Mouse (Mus musculus) lung, embryonic 15.5 days (tissue): ENCODE data around the gene Apex1. TPM values are rescaled to one million over a fixed set of nuclear protein-coding genes. Genes with fewer than 3 reads are reported as not detected.
"Not testable (repeated sequence)": the region's sequence is repeated elsewhere in the genome, so short reads cannot be mapped to it uniquely, and the experiment has no call there.

Source experiments
- ATAC-seq: fragments of 200-750 bp; cut with Nextera tagmentation; 2 replicates; pipeline ENCODE4 v1.8.0; 2017; ENCODE audit warnings: moderate number of reproducible peaks, borderline replicate concordance; ENCODE audit not compliant: low FRiP score, low TSS enrichment; ENCODE audit errors: extremely low read depth
- H3K27ac ChIP-seq: fragments of 300-500 bp; sonication (generic); 2 replicates; pipeline ENCODE4 v1.5.1; 2015; ENCODE audit warnings: moderate library complexity, mild to moderate bottlenecking, inconsistent platforms
- H3K27me3 ChIP-seq: fragments of 300-500 bp; sonication (generic); 2 replicates; pipeline ENCODE4 v1.6.1; 2015; ENCODE audit warnings: inconsistent platforms
- H3K36me3 ChIP-seq: fragments of 300-500 bp; sonication (generic); 2 replicates; pipeline ENCODE4 v1.6.1; 2015; ENCODE audit warnings: inconsistent platforms
- H3K4me1 ChIP-seq: fragments of 300-500 bp; sonication (generic); 2 replicates; pipeline ENCODE4 v1.6.1; 2015; ENCODE audit warnings: inconsistent platforms
- H3K4me2 ChIP-seq: fragments of 300-500 bp; sonication (generic); 2 replicates; pipeline ENCODE4 v1.6.1; 2015; ENCODE audit warnings: inconsistent platforms, mild to moderate bottlenecking, moderate library complexity
- H3K4me3 ChIP-seq: fragments of 300-500 bp; sonication (generic); 2 replicates; pipeline ENCODE4 v1.5.1; 2015; ENCODE audit warnings: mild to moderate bottlenecking, inconsistent platforms
- H3K9ac ChIP-seq: fragments of 300-500 bp; sonication (generic); 2 replicates; pipeline ENCODE4 v1.6.1; 2015; ENCODE audit warnings: inconsistent platforms
- H3K9me3 ChIP-seq: fragments of 300-500 bp; sonication (generic); 2 replicates; pipeline ENCODE4 v1.6.1; 2016; ENCODE audit warnings: inconsistent platforms
- WGBS: fragments of 180-500 bp; shearing (Covaris S2); methylation state at CpG from one replicate; pipeline ENCODE4 v1.1.7; 2015; 5-methylcytosine and 5-hydroxymethylcytosine counted together
- polyA plus RNA-seq: library from polyadenylated mRNA; unstranded; fragments of >200 nt; fragmentation: Nextera tagmentation; extraction: Ambion mirVana; gene quantifications from 2 replicates; pipeline ENCODE4 v1.2.1, GENCODE M21; 2015

Gene Apex1
- polyA plus RNA-seq, 1 experiment from 2014 or later: 222 TPM

DNA sequence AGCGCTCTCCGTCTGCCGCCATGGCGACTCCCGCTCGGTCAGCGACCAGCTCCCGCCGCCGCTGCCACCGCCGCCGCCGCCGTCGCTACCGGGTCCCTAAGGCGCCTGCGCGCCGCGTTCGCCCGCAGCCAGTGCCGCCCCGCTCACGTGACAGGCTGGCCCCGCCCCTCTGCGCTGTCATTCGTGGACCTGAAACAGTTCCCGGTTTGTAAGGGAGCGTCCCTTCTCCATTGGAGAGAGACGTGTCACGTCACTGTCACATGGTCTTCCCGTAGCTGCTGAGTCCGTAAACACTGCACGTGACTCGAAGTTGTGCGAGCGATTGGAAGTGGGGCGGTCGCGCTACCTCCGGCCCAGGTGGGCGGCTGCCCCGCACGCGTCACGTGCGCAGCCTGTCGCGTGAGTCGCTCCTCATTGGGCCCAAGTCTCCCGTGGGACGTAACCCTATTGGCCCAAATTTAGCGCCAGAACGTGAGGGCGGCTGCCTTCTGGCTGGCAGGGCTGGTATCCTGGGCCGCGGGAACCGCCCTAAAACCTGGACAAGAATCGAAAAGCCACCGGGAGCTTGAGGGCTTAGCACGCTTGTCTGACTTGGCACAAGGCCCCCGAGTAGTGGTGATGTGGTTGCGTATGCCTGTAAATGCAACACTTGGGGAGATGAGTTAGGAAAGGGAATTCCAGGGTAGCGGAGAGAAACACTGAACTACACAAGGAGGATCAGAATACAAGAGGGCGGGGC is 6.2 kb downstream of the Apex1 start, which contains the start of the genes Pip4p1 and Pnp:
Pip4p1 (minus strand) TSS at position 103 of the 739 bp plus-strand sequence.
Pnp (plus strand) TSS at position 329 of the 739 bp plus-strand sequence.
- ATAC-seq: peak; percentile 99
- Histone ChIP-seq H3K9ac (peak within 1 kb of the TSS; percentile 97), H3K4me3 (peak within 1 kb of the TSS; percentile 99), H3K4me1 (peaks cover 29% of the 10 kb centered on the region), H3K9me3 (no peaks in the 10 kb centered on the region), H3K36me3 (peaks cover 35% of the 10 kb centered on the region), H3K27me3 (no peaks in the 10 kb centered on the region), H3K27ac (peak within 1 kb of the TSS; percentile 90), H3K4me2 (peak within 1 kb of the TSS; percentile 84)
- under 1% methylated on average over 62 of the region's 68 CpGs for WGBS

DNA sequence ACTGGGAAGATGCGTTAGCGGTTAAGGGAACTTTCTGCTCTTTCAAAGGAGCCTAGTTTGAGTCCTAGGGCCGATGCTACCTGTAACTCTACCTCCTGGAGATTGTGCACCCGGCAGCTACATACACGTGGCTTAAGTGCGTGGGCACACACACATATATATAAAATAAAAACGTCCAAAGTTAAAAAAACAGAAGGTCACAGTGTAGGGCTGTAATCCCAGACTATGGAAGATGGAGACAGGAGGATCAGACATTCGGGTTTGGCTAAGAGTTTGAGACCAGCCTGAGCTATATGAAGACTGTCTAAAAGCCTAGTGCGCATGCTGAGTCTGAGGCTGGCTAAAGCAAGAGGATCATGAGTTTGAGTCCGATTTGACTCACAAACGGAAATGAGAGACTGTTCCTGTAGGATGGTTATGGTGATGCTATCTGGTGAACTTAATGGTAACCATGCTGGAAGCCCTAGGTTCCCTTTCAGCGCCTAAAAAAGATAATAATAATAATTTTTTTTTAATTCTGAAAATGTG is 6.8 kb downstream of the Apex1 start:
- H3K4me3 ChIP-seq: peak overlapping the region; percentile 99
- H3K9ac ChIP-seq: peak overlapping the region; percentile 36
- peaks cover 29% of the 10 kb centered on the region for H3K36me3 ChIP-seq
- peaks cover 23% of the 10 kb centered on the region for H3K4me1 ChIP-seq
- no peak for ATAC-seq
- peak overlapping the region; percentile 90 for H3K27ac ChIP-seq
- WGBS: 10% methylated on average over 12 of the region's 12 CpGs
- H3K27me3 ChIP-seq: no peaks in the 10 kb centered on the region
- peak overlapping the region; percentile 71 for H3K4me2 ChIP-seq
- H3K9me3 ChIP-seq: no peaks in the 10 kb centered on the region

DNA sequence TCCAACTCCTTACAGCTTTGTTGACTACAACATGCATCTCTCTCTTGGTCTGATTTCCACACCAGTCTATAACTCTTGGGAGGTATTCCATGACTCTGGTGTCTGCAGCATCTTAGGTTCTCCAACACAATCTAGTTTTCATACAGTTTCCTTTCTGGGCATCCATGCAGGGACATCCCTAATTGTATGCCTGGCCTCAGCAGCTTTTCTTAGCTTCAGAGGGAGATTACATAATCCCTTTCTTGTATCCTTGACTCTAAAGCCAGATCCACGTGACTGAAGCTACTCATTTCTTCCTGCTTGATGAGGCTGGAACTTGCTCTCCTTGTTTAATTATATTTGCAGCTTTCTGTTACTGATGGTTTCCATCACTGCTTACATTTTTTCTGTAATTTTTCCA is 11.9 kb downstream of the Apex1 start:
- no peak overlapping the region for H3K4me2 ChIP-seq
- no peak overlapping the region for H3K9ac ChIP-seq
- ATAC-seq: no peak
- H3K4me1 ChIP-seq: peaks cover 6% of the 10 kb centered on the region; the same call in 1 of the 2 replicates
- H3K36me3 ChIP-seq: no peaks in the 10 kb centered on the region
- H3K9me3 ChIP-seq: no peaks in the 10 kb centered on the region
- H3K27me3 ChIP-seq: peaks cover 7% of the 10 kb centered on the region; the same call in 1 of the 2 replicates
- no peak overlapping the region for H3K27ac ChIP-seq
- H3K4me3 ChIP-seq: no peak overlapping the region
- WGBS: 34% methylated on average over 1 of the region's 1 CpGs

DNA sequence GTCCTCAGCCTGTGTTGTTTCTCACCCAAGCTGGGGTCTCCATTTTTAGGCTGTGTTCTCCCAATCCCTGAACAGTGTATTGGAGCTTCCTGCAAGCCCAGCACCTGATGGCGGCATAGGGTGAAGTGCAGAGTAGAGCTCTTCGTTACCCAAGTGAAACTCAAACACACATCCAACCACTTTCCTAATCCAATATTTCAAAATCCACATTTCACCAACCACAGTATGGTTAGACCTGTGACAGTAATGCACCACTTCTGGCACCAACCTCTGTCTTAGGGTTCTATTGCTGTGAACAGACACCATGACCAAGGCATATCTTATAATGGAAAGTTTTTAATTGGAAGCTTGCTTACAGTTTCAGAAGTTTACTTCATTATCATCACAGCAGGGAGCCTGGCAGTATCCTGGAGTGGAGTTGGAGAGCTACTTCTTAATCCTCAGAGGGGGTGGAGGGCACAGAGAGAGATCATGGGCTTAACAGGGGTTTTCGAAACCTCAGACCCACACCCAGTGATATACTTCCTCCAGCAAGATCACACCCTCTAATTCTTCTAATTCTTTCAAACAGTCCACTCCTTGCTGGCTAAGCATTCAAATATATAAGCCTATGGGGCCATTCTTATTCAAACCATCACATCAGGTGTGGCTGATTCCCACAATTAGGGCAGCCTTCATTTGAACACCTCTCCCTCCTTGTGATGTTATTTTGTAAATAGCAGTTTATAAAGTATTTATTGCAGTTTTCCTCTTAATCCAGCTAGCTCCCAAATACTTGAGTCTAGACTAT is 13.5 kb downstream of the Apex1 start:
- H3K9ac ChIP-seq: no peak overlapping the region
- H3K36me3 ChIP-seq: no peaks in the 10 kb centered on the region
- 74% methylated on average over 3 of the region's 3 CpGs for WGBS
- no peak for ATAC-seq
- H3K9me3 ChIP-seq: no peaks in the 10 kb centered on the region
- H3K4me1 ChIP-seq: no peaks in the 10 kb centered on the region
- no peak overlapping the region for H3K4me3 ChIP-seq
- H3K4me2 ChIP-seq: no peak overlapping the region
- H3K27me3 ChIP-seq: peaks cover 7% of the 10 kb centered on the region; the same call in 1 of the 2 replicates
- no peak overlapping the region for H3K27ac ChIP-seq

DNA sequence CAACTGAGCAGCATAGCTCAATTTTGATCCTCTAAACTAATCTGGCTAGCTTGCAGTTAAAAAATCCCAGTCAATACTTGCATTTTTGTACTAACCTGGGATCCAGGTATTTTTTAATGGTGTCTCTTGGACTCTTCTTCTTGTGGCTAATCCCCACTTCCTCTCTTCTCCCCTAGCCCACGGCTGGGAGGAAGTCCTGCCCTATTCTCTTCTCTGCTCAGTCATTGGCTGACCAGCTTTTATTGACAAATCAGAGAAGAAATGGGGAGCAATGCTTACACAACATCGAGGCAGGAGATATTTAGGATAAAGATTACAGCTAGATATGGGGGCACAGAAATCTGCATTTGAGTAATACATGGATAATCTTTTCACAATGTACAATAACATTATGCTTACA is 14.2 kb downstream of the Apex1 start:
- Histone ChIP-seq H3K4me2 (no peak overlapping the region), H3K9me3 (no peaks in the 10 kb centered on the region), H3K4me3 (no peak overlapping the region), H3K36me3 (no peaks in the 10 kb centered on the region), H3K9ac (no peak overlapping the region), H3K4me1 (no peaks in the 10 kb centered on the region), H3K27ac (no peak overlapping the region), H3K27me3 (peaks cover 7% of the 10 kb centered on the region; the same call in 1 of the 2 replicates)
- ATAC-seq: no peak
- WGBS: 26% methylated on average over 2 of the region's 2 CpGs

DNA sequence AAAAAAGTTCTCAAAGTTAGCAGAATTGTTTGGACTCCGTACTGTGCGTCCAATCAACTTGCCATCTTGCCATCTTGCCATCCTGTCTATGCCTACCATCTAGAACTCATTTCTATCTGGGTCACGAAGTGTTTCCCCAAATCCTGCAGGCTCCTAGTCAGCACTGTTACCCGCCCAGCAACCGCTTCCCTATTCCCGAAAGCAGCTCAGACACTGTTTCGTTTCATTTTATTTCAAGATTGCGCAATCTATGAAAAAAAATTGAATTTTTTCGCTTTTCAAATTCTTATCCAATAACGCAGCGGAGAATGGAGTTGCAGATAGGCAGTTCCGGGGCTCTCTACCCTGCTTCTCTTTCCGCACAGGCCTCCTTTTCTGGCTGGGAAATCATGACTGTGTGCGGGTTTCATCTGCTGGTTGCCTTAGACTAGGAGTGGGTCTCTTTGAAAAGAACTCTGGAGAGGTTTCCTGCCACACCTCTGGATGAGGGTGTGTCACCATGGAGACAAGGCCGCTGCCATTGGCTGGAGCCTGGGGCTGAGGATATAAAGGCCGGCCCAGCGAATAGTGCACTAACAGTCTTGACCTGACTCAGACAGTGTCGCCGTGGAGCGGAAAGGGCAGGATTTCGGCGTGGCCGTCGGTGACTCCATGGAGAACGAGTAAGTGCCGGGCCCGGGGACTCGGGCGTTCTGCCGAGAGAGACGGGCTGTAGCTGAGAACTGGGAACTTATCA is 19.3 kb downstream of the Apex1 start, which contains the start of gene Gm49342:
Gm49342 (plus strand) TSS at position 586 of the 736 bp plus-strand sequence.
- Histone ChIP-seq H3K4me3 (peak within 1 kb of the TSS; percentile 57), H3K9me3 (no peaks in the 10 kb centered on the region), H3K36me3 (0 out of 2 replicates have a peak, but pooled peaks cover 3% of the 10 kb centered on the region), H3K4me2 (peak within 1 kb of the TSS; percentile 63), H3K27ac (peak within 1 kb of the TSS; percentile 97), H3K27me3 (no peaks in the 10 kb centered on the region), H3K4me1 (0 out of 2 replicates have a peak, but pooled peaks cover 6% of the 10 kb centered on the region), H3K9ac (peak within 1 kb of the TSS; percentile 48)
- peak; percentile 99 for ATAC-seq
- WGBS: 10% methylated on average over 31 of the region's 31 CpGs

DNA sequence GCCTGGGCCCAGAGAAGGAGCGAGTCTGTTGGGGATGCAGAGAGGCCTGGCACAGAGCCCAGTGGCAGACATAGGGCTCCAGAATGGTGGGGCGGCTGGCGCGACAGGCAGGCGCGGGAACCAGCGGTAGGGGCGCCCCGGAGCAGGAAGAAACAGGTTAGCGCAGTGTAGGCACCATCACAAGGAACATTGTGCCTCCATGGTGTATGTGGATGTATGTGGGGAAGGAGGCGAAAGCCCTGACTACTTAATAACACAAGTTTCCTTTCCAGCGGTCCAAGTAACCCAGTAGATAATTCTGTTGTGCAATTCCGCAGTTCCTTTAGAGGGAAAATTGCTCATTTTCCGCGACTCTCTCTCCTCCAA is 19.9 kb downstream of the Apex1 start:
- Histone ChIP-seq H3K4me2 (peak overlapping the region; percentile 63), H3K9ac (peak overlapping the region; percentile 48), H3K4me3 (peak overlapping the region; percentile 57), H3K27ac (peak overlapping the region; percentile 97)
- not testable (repeated sequence) for H3K4me1 ChIP-seq, H3K27me3 ChIP-seq, H3K9me3 ChIP-seq, H3K36me3 ChIP-seq
- ATAC-seq: peak; percentile 95
- WGBS: under 1% methylated on average over 15 of the region's 15 CpGs

DNA sequence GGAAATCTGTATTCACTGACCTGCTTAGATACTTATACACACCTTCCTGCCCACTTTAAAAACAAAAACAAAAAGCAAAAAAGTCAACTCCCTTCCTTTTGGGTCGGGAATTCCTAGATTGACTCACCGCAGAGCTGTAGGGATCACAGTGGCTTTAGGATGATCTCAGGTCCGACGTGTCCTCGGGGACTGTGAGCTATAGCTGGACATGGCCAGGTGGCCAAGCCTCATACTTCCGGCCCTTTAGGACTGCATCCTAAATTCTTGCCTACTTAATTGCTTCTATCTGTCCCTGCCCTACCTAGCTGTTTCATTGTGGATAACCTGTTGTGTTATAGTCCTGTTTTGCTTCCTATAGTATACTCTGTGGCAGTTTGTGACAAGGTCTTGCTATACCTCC is 20.3 kb downstream of the Apex1 start:
- H3K4me2 ChIP-seq: peak overlapping the region; percentile 63
- H3K27ac ChIP-seq: peak overlapping the region; percentile 97
- ATAC-seq, H3K4me1 ChIP-seq, H3K36me3 ChIP-seq, H3K9me3 ChIP-seq, H3K27me3 ChIP-seq: not testable (repeated sequence)
- H3K9ac ChIP-seq: peak overlapping the region; percentile 48
- WGBS: 14% methylated on average over 6 of the region's 6 CpGs
- H3K4me3 ChIP-seq: peak overlapping the region; percentile 57

DNA sequence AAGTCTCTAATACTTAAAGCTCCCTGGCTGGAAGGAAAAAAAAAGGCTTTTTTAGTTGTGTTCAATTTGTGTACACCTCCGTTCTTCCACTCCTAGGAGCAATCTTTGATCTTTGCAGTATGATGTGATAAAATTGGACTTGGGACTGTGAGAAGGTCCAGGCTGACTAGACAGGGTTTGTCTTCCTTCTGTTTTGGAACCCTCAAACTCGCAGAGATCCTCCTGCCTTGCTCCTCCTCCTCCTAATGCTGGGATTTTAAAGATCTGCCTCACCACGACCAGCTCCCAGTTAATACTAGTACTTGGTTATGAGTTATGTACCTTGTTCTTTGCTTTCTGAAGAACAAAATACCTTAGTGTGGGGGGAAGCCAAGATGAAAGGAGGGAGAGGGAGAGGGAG is 20.8 kb downstream of the Apex1 start:
- H3K27ac ChIP-seq: not testable (repeated sequence)

DNA sequence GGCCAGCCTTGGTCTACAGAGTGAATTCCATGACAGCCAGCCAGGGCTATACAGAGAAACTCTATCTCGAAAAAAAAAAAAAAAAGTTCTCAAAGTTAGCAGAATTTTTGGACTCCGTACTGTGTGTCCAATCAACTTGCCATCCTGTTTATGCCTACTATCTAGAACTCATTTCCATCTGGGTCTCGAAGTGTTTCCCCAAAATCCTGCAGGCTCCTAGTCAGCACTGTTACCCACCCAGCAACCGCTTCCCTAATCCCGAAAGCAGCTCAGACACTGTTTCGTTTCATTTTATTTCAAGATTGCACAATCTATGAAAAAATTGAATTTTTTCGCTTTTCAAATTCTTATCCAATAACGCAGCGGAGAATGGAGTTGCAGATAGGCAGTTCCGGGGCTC is 30.7 kb downstream of the Apex1 start:
- no peak overlapping the region; the same call in 1 of the 2 replicates for H3K4me2 ChIP-seq

More for the DNA sequence above, 20.8 kb downstream of the Apex1 start:
- Histone ChIP-seq H3K4me2 (peak overlapping the region; percentile 63), H3K9ac (peak overlapping the region; percentile 48; the same call in 1 of the 2 replicates), H3K4me3 (peak overlapping the region; percentile 57)
- H3K27me3 ChIP-seq, H3K4me1 ChIP-seq, H3K9me3 ChIP-seq, ATAC-seq, H3K36me3 ChIP-seq: not testable (repeated sequence)
- WGBS: 17% methylated on average over 3 of the region's 3 CpGs

DNA sequence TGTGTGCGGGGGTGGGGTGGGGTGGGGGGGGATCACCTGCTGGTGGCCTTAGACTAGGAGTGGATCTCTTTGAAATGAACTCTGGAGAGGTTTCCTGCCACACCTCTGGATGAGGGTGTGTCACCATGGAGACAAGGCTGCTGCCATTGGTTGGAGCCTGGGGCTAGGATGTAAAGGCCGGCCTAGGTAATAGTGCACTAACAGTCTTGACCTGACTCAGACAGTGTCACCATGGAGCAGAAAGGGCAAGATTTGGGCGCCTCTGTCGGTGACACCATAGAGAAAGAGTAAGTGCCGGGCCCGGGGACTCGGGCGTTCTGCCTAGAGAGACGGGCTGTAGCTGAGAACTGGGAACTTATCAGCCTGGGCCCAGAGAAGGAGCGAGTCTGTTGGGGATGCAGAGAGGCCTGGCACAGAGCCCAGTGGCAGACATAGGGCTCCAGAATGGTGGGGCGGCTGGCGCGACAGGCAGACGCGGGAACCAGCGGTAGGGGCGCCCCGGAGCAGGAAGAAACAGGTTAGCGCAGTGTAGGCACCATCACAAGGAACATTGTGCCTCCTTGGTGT is 31.3 kb downstream of the Apex1 start, which contains the start of gene Pnp2:
Pnp2 (plus strand) TSS at position 51 of the 567 bp plus-strand sequence.
- H3K36me3 ChIP-seq: peaks cover 11% of the 10 kb centered on the region
- H3K4me2 ChIP-seq: peak within 1 kb of the TSS; percentile 51
- H3K4me1 ChIP-seq, H3K9me3 ChIP-seq, H3K27ac ChIP-seq, H3K9ac ChIP-seq, H3K27me3 ChIP-seq: not testable (repeated sequence)
- 10% methylated on average over 19 of the region's 19 CpGs for WGBS
- H3K4me3 ChIP-seq: peak within 1 kb of the TSS; percentile 20
- ATAC-seq: peak; percentile 81

More for the DNA sequence above, 30.7 kb downstream of the Apex1 start:
- Histone ChIP-seq H3K36me3 (peaks cover 13% of the 10 kb centered on the region), H3K27ac (no peak overlapping the region), H3K9me3 (no peaks in the 10 kb centered on the region), H3K27me3 (no peaks in the 10 kb centered on the region), H3K4me3 (no peak overlapping the region), H3K4me1 (0 out of 2 replicates have a peak, but pooled peaks cover 3% of the 10 kb centered on the region), H3K9ac (no peak overlapping the region)
- ATAC-seq: no peak
- 81% methylated on average over 10 of the region's 10 CpGs for WGBS
